Mouse (Mus musculus): ENCODE data around the gene Prickle2. TPM values are rescaled to one million over a fixed set of nuclear protein-coding genes. Genes with fewer than 3 reads are reported as not detected.
A peak's percentile ranks its signal among the peaks of the same experiment; 100 is the strongest.

Prickle2 gene
- total RNA-seq, 2 experiments from 2014 or later, result 3.7 to 4.0 TPM

DNA sequence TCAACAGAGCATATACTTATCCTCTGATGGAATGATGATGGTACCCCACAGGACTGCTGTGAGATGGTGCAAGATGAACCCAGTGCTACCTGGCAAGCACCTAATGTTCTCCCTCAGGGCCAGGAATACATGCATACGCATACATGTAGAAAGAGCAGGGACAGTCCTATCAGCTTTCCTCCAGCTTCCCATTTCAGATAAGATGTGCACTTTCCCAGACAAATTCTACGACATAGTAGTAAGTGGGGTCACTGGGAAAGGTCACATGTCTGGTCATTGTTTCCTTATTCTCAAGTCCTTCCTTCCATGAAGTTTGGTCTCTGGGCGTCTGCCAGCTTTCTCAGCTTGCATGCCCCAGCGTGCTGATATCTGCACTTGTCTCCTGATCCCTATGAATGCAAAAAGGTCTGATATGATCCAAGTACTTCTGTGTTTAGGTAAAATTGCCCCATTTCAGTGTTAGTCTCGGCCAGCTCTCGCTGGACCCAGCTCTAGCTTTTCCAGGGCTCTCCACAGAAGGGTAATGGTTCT is 187.5 kb downstream of the Prickle2 start:
- DNase-seq, result peak in 1 of 2 experiments; percentile 14

DNA sequence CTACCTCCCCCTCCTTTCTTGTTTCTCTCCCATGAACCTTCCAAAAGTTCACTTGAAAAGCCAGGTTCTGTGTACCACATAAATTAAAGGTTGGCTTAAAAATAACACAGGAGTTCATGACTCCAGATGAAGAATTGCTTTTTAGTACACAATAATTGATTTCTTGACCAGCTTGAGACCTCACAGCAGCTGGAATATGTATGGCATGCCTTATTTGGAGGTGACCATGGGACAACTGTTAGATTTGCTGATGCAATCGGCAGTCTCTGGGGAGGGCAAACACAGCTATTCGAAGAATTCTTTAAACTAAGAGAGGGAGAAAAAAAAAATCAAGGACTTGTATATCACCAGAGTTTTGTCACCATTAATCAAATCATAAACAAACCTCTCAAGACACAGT is 189.0 kb downstream of the Prickle2 start:
- DNase-seq, result no peak

DNA sequence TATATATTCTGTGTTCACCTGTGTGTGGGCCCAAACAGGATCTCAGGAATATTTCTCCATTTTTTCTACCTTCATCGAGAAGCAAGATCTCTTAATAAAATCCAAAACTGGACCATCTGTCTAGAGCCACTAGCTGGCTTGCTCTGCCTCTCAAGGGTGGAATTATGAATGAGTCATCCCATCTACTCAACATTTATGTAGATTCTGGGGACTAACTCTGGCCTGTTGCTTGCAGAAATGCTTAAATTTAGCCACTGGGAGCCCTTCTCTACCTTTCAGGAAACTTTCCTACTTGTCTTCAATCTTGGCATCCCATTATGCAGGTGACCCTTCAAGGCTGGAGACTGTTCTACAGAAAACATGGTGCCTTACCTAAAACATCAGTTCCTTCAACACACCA is 194.0 kb downstream of the Prickle2 start:
- DNase-seq, result no peak

DNA sequence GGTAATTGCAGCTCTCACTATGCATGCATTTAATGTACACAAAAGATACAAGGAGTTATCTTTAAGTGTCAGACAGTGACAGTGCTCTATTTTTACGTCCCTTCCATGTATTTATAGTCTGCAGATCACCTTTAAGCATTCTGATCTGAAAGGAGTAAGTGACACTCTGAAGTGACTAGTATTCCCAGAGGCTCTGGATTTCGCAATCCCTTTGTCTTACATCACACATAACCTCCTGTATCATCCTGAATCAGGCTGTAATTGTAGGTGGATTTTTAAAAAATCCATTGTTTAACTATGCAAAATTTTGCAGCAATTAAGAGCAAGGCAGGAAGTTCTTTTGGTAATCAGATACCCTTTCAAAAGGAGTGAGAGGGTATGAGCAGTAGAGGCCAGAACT is 196.2 kb downstream of the Prickle2 start:
- no peak for DNase-seq

DNA sequence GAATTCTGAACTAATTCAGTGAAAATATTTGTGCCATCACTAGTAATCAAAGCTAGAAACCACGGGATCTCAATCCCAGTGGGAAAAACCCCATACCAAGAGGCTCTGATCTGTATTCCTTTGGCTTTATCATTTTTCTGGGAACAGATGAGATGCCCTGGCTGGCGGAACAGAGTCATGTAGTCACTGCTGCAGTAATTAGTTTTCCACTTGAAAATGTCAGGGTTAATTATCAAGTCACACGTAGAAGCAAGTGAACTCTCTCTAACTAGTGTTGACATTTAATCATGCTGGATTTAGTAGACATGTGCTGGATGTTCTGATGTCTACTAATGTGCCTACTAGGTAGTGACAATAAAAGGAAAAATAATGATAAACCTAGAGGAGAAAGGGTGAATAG is 199.7 kb downstream of the Prickle2 start:
- no peak for DNase-seq

DNA sequence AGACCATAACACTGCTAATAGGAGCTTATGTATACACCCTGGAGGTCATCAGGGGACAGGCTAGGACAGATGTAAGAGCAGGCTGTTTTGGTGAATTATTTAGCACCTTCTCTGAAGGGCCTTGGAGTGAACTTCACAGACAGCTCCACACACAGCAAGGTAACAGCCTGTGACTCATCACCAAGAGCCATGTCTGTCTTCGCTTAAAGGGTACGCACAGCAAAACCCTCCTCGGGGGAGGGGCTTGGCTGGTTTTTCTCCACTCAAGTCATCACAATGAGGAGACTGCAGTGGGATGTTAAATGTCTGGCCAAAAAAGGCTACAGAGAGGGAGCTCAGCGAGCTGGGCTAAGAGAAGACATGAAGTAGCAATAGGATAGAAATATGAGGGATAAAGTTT is 206.5 kb downstream of the Prickle2 start:
- no peak for DNase-seq

DNA sequence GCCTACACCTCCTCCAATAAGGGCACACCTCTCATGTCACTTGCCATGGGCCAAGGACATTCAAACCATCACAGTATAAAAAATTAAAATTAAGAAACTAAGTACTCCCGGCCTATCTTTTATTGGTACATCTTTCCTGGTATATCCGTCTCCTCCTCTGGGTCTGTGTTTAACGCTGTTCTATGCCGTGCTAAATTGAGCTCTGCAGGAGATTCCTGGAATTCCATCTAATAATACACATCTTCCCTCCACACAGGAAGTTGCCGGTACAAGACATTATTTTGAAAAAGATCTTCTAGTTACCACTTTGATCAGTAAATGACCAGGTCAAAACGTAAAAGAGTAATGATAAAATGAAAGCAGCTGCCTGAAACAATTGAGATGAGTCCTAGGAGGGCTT is 207.4 kb downstream of the Prickle2 start:
- DNase-seq, result no peak

DNA sequence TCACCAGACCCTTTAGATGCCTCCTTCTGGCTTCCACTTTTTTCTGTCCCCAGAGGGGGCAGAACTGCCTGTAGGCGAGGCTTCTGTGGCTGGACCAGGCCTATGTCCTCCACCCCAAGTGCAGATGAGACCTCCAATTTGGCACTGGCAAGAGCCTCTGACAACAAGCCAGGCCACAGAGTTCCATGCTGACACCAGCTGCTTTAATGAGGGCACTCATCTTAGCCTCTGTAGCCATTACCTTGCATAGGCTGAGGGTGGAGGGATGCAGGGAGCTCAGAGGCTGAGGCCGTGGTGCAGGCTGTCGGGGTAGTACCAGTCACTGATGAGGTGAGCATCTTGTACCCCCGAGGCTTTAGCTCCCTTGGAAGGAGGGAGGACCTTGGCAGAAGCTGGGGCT is 208.7 kb downstream of the Prickle2 start:
- no peak for DNase-seq

DNA sequence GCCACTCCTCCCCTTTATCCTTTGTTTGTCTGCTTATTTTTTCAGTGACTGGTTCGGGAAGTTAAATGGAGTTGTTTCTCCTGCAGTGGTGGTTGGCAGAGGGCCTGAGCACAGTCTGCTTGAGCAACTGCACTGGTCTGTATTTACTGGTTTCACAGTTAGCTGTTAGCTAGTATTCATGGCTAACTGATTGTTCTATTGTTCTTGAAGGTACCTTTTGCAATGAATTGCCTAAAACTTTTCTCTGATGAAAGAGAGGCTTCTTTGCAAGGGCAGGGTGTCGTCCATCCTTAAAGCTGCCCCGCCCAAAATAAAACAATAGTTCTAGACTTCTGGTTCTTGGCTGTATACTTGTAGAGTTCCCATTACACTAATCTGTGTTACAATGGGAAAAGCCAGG is 210.5 kb downstream of the Prickle2 start:
- DNase-seq, result no peak

DNA sequence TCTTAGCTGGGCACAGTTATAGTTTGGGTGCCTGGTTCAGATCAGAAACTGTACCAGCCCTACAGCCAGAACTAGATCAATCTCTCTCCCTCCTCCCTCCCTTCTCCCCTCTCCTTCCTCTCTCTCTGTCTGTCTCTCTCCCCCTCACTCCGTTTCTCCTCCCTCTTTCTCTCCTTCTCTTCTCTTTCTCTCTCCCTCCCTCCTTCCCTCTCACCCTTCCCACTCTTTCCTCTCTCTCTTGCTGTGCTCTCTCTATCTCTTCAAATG is 224.3 kb downstream of the Prickle2 start:
- no peak for DNase-seq

DNA sequence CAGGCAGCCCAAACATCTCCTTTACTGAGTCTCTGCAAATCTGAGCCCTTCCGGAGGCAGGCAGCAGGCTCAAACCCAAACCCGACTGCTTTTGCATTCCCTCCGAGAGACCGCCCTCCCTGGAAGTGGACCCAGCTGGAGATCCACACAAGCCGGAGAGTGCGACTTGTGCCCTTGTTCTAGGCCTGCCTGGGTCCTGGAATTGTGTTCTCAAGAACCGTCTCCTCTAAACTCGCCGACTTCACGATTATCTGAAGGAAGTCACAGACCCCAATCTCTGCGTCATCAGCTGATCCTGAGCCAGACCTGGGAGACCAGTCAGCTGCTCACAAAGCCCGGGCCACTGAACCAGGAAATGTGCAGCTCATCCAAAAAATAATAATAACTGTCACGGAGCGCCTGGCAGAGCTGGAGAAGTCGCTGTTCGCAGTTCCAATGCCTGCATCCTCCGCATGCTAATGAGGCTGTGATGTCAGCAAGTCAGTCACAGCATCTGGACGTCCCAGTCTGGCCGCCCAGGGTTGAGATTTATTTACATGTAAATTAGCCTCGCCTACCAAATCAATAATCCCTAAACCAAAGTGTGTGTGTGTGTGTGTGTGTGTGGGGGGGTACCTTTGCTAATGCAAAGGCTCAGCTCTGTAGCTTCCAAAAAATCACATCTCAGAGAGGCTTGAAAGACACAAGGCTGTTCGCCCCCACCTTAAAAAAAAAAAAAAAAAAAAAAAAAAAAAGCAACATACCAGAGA is 224.8 kb downstream of the Prickle2 start:
- peak; percentile 84 to 87 for DNase-seq

DNA sequence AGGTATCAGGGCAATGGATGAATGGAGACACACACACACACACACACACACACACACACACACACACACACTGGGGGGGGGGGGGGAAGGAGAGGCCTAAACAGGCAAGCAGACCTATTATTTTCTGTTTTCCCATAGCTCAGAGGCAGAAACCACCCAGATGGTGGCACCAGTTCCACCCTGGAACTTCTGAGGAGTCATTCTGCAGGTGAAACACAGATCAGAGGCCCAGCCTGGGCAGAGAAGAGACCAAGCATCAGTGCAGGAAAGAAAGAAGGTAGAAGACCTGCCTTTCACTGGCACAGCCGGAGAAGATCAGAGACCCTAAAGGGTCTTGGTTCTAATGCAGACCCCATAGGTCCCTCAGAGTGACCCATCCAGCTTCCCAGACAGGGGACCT is 227.3 kb downstream of the Prickle2 start:
- no peak for DNase-seq

DNA sequence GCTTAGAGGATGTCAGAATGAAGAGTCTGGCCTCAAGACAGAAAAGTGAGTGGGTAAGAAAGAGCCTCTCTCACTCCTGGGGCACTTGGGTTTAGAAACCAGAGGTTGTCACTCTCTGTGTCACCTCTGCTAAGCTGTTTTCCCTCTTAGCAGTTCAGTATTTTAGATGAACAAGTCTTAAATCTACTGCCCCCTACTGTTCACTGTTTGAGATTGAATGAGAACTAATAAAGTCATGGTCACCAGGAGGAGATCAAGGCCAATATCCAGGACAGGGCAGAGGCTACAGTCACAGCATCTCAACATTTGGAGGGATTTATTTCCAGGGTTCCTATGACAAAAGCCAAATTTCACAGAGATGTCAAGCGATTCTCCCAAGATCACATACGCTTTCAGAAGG is 228.3 kb downstream of the Prickle2 start:
- peak; percentile 25 to 70 for DNase-seq

DNA sequence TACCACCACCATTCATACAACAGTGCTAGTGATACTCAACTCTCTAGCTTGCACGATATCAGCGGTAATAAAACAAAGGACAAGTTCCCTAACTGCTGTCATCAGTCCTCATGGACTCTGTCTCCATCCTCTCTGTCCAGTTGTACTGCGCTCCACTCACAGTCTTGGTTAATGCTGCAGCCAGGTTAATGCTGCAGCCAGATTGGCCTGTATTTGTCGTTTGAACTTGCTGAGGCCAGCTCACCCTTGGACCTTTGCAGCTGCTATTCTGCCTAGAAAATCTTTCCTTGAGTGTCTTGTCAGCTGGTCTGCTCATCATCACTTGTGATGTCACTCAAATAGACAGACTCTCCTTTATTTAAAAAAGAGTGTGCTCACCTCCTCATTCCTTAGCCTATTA is 236.5 kb downstream of the Prickle2 start:
- DNase-seq, result no peak

DNA sequence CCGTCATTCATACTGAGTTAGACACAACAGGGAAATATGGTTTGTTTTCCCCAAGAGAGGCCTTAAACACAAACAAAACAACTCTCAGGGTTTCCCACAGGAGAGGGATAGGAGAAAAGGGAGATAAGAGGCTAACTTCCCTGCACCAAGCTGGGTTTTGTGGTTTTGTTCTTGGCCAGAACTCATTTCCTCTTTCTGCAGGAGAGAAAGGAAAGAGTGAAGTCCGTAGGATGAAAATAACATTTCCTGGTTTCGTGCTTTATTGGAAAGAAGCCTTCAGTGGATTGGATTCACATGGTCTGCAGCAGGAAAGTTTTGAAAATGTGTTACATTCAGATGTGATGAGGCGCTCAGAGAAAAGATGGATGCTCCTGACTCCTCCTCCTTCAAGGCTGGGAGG is 237.1 kb downstream of the Prickle2 start:
- DNase-seq, result peak; percentile 37 to 59

DNA sequence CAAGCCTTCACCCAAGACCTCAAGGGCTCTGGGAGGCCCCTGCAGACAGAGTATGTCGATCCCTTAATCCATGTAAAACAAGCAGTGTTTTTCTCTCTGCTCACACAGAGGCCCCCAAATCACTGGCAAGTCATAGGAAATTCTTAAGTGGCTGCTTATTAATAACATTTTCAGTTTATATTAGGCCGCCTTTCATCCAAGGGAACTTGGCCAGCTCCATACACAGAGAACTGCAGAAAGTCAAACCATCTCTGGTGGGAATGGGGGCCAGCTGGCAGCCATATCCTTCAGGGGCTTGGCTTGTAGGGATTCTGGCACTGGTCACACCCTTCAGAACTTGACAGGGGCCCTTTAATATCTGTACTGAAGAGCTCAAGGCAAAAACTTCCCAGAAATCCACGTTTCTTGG is 237.6 kb downstream of the Prickle2 start:
- peak; percentile 25 to 35 for DNase-seq

DNA sequence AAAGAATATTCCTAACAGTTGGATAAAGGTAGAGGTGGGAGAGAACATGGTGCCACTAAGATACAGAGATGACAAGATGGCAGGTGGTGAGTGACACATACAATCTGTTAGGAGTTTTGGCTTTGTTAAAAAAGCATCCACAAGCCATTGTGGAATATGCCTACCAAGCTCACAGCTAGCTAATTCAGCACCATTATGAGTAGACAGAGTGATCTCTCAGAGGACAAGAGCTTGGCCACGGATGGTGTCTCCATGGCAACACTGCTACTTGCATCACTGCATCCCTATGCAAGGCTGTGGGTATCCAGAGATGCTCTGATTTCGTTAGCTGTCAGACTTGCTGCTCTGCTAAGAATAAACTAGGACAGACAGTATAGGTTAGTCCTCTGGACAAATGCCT is 238.6 kb downstream of the Prickle2 start:
- no peak for DNase-seq

DNA sequence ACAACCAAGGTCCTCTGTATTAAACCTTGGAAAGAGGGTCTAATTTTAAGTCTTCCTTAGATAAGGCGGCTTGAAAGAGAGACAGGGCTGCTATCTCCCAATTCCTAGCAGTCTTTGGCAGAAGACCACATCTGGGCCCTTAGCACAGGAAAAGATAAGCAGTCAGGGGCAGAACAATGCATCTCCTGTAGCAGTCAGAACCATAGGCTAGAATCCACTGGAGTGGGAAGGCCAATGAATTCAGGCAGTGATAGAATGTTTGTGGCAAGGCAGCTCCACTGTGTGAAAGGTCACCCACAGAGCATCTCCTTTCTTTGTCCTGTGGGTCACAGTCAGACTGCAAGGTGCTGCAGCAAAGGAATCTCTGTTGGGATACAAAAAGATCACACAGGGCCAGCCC is 240.3 kb downstream of the Prickle2 start:
- DNase-seq, result peak; percentile 30 to 50

DNA sequence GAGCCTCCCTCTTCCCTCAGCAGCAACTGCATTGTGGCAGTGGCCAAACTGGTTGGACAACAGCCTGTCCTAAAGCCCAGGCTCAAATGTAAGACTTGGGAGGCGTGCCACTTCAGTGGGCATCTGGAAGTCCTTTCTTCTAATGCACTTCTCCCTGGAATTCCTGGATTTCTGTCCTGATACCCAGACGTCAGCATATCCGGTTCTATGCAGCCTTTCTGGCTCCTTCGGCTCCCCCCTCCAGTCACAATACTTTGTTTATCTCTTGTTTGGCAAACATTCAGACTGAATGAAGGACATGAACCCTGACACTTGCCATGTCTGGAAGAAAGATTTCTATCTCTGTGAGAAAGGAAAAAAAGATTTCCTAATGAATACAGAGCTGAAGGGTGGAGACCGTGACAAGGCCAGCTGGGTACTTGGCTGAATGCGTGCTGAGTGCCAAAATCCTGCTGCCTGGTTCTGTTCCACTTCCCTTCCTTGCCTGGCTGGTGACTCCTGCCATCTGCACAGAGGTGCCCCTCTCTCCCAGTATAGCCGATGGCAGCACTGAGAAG is 241.1 kb downstream of the Prickle2 start:
- DNase-seq, result peak; percentile 56 to 72

DNA sequence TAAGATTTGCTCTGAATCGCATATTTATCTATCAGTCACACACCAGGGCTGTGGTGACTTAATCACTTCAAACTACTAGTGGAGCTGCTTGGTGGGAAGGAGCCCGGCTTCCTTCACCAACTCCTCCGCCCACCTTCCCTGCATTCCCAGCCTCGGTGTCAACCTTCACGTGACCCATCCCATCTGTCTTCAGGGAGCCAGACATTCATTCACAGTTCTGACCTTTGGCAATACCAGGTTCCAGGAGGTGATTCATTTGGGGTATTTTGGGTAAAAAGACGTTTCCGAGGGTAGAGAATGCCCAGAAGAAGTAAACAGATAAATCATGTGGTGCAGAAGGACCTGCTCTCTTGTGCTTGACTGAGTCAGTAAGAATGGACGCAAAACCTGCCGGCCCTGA is 242.2 kb downstream of the Prickle2 start:
- DNase-seq, result no peak

DNA sequence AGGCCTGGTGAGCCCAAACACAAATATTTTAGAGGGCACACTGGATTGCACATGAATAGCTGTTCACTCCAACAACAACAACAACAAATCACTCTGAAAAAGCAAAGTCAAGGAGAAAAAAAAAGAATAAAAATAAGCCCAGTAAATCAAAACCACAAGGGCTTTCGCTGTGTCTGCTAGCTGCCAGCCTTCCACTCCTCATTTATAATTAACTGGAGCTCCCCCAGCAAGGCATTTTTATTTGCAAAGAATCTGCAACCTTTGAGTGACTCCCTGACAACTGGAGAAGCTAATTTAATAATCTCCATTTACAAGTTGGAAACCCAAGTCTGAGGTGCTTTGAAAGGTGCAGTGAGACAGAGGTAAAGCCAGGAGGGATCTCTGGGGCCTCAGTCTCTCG is 245.2 kb downstream of the Prickle2 start:
- DNase-seq, result no peak

DNA sequence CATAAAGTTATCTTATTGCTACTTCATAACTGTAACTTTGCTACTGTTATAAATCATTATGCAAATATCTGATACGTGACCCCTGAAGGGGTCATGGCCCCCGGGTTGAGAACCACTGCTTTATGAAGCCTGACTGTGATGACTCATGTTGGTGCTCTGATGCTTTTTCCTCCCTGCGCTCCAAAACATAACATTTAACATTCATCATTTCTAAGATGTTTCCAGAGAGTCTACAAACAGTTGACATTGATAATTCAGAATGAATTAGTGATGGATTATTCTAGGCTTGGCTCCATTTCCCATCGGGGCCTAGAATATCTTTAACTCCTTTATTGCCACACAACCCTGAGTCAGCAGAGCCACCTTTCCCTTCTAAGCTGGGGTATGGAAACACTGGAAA is 247.9 kb downstream of the Prickle2 start:
- DNase-seq, result no peak

DNA sequence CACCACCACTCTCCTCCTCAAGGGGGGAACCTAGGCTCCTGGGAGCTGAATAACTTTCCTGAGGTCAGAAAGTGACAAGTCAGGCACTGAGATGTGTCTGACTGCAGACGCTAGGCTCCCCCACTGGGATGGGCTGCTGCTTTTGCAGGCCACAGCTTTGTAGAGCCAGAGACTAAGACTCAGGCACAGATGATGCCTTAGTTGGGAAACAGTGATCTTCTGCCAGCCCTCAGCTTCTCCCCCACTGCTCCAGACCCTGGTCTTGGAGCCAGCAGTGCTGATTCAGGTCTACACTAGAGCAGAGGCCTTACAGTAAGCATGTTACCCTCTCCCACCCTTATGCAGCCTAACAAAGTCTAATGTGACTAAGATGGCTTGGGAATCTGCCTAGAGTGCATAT is 254.5 kb downstream of the Prickle2 start:
- DNase-seq, result no peak

DNA sequence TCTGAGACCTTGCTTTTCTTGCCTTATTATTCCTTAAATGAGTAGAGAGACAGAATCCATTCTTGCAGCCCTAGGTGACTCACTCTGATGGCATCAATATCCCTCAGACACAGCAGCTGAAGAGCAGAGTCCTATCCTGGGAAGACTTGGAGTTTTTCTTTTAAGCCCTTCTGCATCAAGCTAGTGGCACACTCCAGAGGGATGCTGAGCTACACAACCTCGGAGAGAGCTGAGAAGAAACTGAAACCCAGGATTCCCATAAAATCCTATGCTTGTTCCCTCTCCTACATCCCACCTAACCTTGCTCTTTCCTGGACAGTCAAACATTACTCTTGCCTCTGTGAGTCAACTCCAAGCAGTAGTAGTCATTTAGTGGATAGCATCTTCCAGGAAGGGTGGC is 256.0 kb downstream of the Prickle2 start:
- no peak for DNase-seq
